Mouse (Mus musculus) liver, adult 2 months (tissue): ENCODE measurements around the gene Hdac11.

ENCODE experiments used
- CTCF ChIP-seq: fragments of 200-500 bp; IDR thresholded peaks from 2 replicates; pipeline ENCODE4 v1.5.1; 2011; ENCODE audit warnings: low read depth, low read length, control low read depth
- POLR2A ChIP-seq: fragments of 200-500 bp; IDR thresholded peaks from 2 replicates; pipeline ENCODE4 v1.6.1; 2011; ENCODE audit warnings: low read length, control low read depth; ENCODE audit not compliant: insufficient read depth; ENCODE audit errors: extremely low read depth

DNA sequence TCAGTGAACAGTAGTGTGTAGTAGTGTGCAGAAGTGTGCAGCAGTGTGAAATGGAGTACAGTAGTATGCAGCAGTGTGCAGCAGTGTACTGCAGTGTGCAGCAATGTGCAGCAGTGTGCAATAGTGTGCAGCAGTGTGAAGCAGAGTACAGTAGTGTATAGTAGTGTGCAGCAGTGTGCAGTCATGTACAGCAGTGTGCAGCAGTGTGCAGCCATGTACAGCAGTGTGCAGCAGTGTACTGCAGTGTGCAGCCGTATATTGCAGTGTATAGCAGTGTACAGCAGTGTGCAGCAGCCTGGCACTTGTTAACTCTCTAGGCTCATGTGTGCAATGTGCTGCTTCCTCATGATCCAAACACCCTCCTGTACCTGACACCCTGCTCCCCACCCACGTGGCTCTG lies 42.0 kb downstream of the Hdac11 start:
- TF ChIP-seq CTCF (no peak), POLR2A (no peak)
